Mouse (Mus musculus) kidney, adult 2 months (tissue): Measurements from ENCODE around the gene Tenm3.

Experiments used
- CTCF ChIP-seq: fragments of 200-500 bp; conservative IDR thresholded peaks from 2 replicates; pipeline ENCODE4 v1.5.1; 2011; ENCODE audit warnings: low read depth, mild to moderate bottlenecking, control low read depth, low read length, moderate library complexity, mixed read lengths; ENCODE audit not compliant: insufficient read depth, insufficient read length
- POLR2A ChIP-seq: fragments of 200-500 bp; IDR thresholded peaks from one replicate; pipeline ENCODE4 v1.6.1; 2011; ENCODE audit warnings: low read depth, low read length, control low read depth

DNA sequence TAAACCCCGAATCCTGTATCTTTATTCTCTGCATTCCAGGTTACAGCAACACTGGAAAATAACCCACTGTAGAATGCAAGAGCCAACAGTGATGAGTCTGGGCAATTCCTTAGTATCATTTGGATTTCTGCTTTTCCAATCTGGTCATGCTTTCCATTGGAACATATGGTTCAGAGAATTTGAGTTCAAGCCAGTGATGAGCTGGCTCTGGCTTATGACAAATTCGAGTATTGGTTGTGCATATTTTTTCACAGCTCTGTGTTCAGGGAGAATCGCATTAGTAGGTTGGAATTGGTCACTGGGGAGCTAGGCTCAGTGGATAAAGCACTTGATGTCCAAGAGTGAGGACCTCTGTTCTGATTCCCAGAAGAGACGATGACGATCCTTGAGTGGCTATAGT, 36.8 kb upstream of the Tenm3 start:
- TF ChIP-seq CTCF (no peak), POLR2A (no peak)
